Mouse (Mus musculus): Measurements from ENCODE around the gene Nfasc. TPM values are rescaled to one million over a fixed set of nuclear protein-coding genes. Genes with fewer than 3 reads are reported as not detected.

The Nfasc gene
- polyA plus RNA-seq, 1 experiment from 2014 or later = 0.24 TPM

DNA sequence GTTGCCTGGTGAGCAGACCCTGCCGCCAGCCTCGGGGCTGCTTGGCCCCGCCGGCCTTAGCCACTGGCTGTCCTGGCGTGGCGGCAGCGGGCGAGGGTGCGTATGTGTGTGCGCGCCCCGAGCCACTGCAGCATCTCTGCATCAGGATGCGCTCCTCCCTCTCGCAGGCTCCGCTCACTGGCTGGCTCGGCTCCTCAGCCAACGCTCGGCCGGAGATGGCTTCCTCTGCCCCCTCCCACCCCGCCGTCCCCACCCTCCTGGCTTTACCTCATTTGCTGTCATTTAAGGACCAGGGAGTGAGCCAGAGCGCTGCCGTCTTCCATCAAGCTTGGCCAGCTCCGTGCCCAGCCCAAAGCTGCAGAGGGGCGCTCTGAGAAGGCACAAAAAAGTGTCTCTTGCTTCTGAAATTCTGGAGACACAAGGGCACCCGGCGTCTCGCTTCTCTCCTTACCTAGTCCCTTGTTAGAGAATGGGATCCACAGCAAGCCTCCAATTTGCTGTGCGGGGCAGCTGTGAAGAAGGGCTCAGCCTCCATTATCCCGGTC is 198.8 kb downstream of the Nfasc start, which contains the start of gene Cntn2:
Cntn2 (minus strand) TSS at position 495 of the 545 bp plus-strand sequence.
- no peaks in the 10 kb centered on the region for H3K9me3 ChIP-seq (replicated peaks; ENCODE audit: control insufficient read depth, low read length)
- H3K4me2 ChIP-seq = peak within 1 kb of the TSS; percentile 43
- ATAC-seq (replicated peaks; ENCODE audit: insufficient number of reproducible peaks, low FRiP score, low TSS enrichment) = no peak
- H3K4me3 ChIP-seq (ENCODE audit: low read depth, low read length) = peak within 1 kb of the TSS; percentile 30
- H3K4me1 ChIP-seq (ENCODE audit: control insufficient read depth, insufficient read depth, low read length) = peaks cover 13% of the 10 kb centered on the region
- H3K27me3 ChIP-seq (ENCODE audit: control insufficient read depth, insufficient read depth, low read length) = peaks cover 75% of the 10 kb centered on the region
- no peak within 1 kb of the TSS for H3K27ac ChIP-seq (ENCODE audit: low read depth, low read length)
- H3K36me3 ChIP-seq (ENCODE audit: control insufficient read depth, insufficient read depth, low read length) = no peaks in the 10 kb centered on the region
- no peak within 1 kb of the TSS for H3K9ac ChIP-seq (ENCODE audit: low read depth, low read length)
- WGBS (ENCODE audit: insufficient replicate concordance) = 2% methylated on average over 30 of the region's 30 CpGs

DNA sequence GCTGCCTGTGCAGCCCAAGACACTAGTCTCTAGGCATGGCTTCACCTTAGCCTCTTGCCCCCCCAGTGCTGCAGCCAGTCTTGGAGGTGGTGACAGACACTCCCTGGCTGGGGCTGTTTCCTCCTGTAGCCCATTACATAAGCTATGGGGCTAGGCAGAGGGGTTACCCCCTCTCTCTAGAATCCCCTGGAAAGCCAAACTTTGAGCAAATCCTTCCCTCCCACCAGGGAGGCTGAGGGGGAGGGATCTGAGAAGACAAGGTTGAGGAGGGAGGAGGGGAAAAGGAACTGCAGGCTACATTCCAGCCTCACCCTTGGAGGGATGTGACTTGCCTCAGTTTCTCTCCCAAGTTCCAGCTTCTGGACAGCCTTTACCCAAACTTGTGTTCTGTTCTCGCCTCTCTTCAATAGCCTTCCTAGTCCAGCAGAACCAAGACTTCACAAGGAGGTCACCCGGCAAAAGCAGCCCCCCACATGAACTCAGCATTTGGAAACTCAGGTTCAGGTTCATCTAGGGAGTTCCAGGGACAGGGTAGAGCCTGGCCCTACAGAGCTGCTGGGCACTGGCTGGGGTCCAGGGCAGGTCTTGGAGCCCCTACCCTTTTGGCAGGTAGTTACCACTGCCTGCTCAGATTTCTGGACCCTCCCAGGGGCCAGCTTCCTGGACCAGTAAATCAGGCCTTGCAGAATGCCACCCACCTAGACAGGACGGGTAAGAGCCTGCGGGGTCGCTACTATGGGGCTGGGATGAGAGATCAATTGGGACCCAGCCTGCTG is 199.6 kb downstream of the Nfasc start:
- peak overlapping the region; percentile 43; the same call in 1 of the 2 replicates for H3K4me2 ChIP-seq
- H3K36me3 ChIP-seq (ENCODE audit: control insufficient read depth, insufficient read depth, low read length) = no peaks in the 10 kb centered on the region
- no peaks in the 10 kb centered on the region for H3K9me3 ChIP-seq (replicated peaks; ENCODE audit: control insufficient read depth, low read length)
- peaks cover 13% of the 10 kb centered on the region for H3K4me1 ChIP-seq (ENCODE audit: control insufficient read depth, insufficient read depth, low read length)
- H3K27me3 ChIP-seq (ENCODE audit: control insufficient read depth, insufficient read depth, low read length) = peaks cover 76% of the 10 kb centered on the region
- no peak overlapping the region for H3K9ac ChIP-seq (ENCODE audit: low read depth, low read length)
- no peak overlapping the region for H3K27ac ChIP-seq (ENCODE audit: low read depth, low read length)
- 13% methylated on average over 5 of the region's 5 CpGs for WGBS (ENCODE audit: insufficient replicate concordance)
- ATAC-seq (replicated peaks; ENCODE audit: insufficient number of reproducible peaks, low FRiP score, low TSS enrichment) = no peak
- no peak overlapping the region; the same call in 1 of the 2 replicates for H3K4me3 ChIP-seq (ENCODE audit: low read depth, low read length)

DNA sequence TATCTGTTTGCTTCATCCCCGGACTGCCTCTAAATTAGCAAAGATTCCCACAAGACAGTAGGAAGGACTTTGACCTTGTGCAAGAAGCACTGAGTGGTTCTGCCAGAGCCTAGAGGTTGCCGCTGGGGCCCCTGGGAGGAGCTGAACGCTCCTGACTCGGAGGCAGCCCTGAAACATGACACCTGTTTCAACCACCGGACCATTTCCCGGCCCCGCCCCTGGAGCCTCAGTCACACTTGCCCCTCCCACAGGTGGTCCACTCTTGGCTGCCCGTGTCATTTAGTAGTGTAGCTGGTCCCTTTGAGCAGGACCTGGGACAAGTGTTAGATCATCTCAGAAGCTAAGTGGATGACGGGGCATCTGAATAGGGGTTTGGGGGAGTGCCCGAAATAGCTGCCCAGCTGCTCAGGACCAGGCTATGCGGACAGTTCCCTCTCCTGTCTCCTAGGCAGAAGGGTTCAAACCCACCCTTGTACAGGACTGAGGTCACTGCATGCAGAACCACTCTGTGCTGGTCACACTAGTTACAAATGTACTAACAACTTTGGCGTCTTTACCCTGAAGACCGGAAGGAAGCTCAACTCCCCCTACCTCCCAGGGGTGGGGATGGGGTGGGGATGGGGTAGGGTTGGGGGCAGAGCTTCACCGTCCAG is 200.3 kb downstream of the Nfasc start:
- Histone ChIP-seq H3K4me1 (ENCODE audit: control insufficient read depth, insufficient read depth, low read length) (peaks cover 13% of the 10 kb centered on the region), H3K36me3 (ENCODE audit: control insufficient read depth, insufficient read depth, low read length) (no peaks in the 10 kb centered on the region), H3K4me3 (ENCODE audit: low read depth, low read length) (no peak overlapping the region), H3K9me3 (replicated peaks; ENCODE audit: control insufficient read depth, low read length) (no peaks in the 10 kb centered on the region), H3K4me2 (no peak overlapping the region; the same call in 1 of the 2 replicates), H3K27me3 (ENCODE audit: control insufficient read depth, insufficient read depth, low read length) (peaks cover 80% of the 10 kb centered on the region), H3K27ac (ENCODE audit: low read depth, low read length) (no peak overlapping the region), H3K9ac (ENCODE audit: low read depth, low read length) (no peak overlapping the region)
- 4% methylated on average over 14 of the region's 14 CpGs for WGBS (ENCODE audit: insufficient replicate concordance)
- ATAC-seq (replicated peaks; ENCODE audit: insufficient number of reproducible peaks, low FRiP score, low TSS enrichment) = 0 out of 2 replicates have a peak, but pooled peaks have one; percentile 55

DNA sequence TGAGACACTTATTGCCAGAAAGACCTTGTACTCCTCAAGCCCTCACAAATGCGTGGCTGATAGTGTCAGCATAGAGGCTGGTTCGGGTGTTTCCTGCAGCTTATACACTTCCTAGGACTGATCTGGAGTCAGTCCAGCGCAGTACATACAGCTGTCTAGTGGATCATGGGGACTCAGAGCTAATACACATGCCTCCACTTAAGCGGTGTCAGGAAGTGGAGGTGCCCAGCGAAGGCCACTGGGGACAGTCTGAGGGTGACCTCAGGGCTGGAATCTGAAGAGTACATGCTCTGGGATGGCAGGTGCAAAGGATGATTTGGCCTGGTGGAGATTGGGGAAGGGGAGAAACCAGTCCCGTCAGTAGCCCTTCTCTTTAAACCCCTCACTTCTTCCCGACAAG is 200.9 kb downstream of the Nfasc start:
- Histone ChIP-seq H3K36me3 (ENCODE audit: control insufficient read depth, insufficient read depth, low read length) (no peaks in the 10 kb centered on the region), H3K27me3 (ENCODE audit: control insufficient read depth, insufficient read depth, low read length) (peaks cover 82% of the 10 kb centered on the region), H3K27ac (ENCODE audit: low read depth, low read length) (no peak overlapping the region), H3K9me3 (replicated peaks; ENCODE audit: control insufficient read depth, low read length) (no peaks in the 10 kb centered on the region), H3K9ac (ENCODE audit: low read depth, low read length) (no peak overlapping the region), H3K4me3 (ENCODE audit: low read depth, low read length) (no peak overlapping the region), H3K4me2 (no peak overlapping the region; the same call in 1 of the 2 replicates), H3K4me1 (ENCODE audit: control insufficient read depth, insufficient read depth, low read length) (peaks cover 13% of the 10 kb centered on the region)
- WGBS (ENCODE audit: insufficient replicate concordance) = 39% methylated on average over 7 of the region's 7 CpGs
- no peak for ATAC-seq (replicated peaks; ENCODE audit: insufficient number of reproducible peaks, low FRiP score, low TSS enrichment)

DNA sequence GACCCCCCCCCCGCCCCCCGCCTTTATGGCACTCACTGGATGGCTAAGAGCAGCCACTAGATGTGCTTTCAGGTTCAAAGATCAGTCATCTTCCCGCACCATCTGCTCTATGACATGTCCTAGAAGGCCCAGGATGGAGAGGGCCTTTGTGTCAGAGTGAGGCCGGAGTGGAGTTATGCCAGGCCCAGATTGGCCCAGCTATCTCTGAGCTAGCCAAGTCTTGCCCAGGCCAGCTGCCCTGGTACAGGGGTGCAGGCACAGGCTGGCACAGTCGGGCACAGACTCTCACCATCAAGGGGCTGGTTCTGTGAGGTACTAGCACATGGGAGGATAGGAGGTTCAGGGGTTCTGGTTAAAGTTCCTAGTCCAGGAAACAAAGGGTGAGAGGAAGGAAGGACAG is 203.9 kb downstream of the Nfasc start:
- WGBS (ENCODE audit: insufficient replicate concordance) = 75% methylated on average over 5 of the region's 5 CpGs
- ATAC-seq (replicated peaks; ENCODE audit: insufficient number of reproducible peaks, low FRiP score, low TSS enrichment) = no peak
- peaks cover 85% of the 10 kb centered on the region for H3K27me3 ChIP-seq (ENCODE audit: control insufficient read depth, insufficient read depth, low read length)
- H3K9ac ChIP-seq (ENCODE audit: low read depth, low read length) = no peak overlapping the region
- H3K4me1 ChIP-seq (ENCODE audit: control insufficient read depth, insufficient read depth, low read length) = peaks cover 13% of the 10 kb centered on the region
- H3K4me3 ChIP-seq (ENCODE audit: low read depth, low read length) = no peak overlapping the region
- no peaks in the 10 kb centered on the region for H3K36me3 ChIP-seq (ENCODE audit: control insufficient read depth, insufficient read depth, low read length)
- no peak overlapping the region for H3K4me2 ChIP-seq
- no peaks in the 10 kb centered on the region for H3K9me3 ChIP-seq (replicated peaks; ENCODE audit: control insufficient read depth, low read length)
- H3K27ac ChIP-seq (ENCODE audit: low read depth, low read length) = no peak overlapping the region

DNA sequence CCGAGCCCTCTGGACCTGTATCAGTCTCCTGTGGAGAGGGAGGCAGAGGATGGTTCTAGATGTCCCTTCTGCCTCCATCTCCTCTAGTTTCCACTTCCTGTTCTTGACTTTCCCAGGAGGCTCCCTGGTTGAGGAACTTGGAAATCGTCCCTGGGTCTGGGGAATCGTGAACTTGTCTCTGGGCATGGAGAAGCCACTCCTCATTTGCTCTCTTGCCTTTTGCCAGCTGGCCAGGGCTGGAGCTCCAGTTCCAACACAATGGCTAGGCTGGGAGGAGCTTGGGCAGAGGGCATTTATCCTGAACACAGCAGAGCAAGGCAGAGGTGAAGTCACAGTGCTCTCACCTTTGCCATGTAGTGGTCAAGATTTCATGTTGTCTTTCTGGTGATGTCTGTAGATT is 205.2 kb downstream of the Nfasc start:
- H3K4me1 ChIP-seq (ENCODE audit: control insufficient read depth, insufficient read depth, low read length) = peaks cover 8% of the 10 kb centered on the region
- peaks cover 84% of the 10 kb centered on the region for H3K27me3 ChIP-seq (ENCODE audit: control insufficient read depth, insufficient read depth, low read length)
- WGBS (ENCODE audit: insufficient replicate concordance) = 72% methylated on average over 3 of the region's 3 CpGs
- H3K27ac ChIP-seq (ENCODE audit: low read depth, low read length) = no peak overlapping the region
- no peak overlapping the region for H3K4me2 ChIP-seq
- H3K36me3 ChIP-seq (ENCODE audit: control insufficient read depth, insufficient read depth, low read length) = no peaks in the 10 kb centered on the region
- H3K9ac ChIP-seq (ENCODE audit: low read depth, low read length) = no peak overlapping the region
- H3K9me3 ChIP-seq (replicated peaks; ENCODE audit: control insufficient read depth, low read length) = no peaks in the 10 kb centered on the region
- no peak overlapping the region for H3K4me3 ChIP-seq (ENCODE audit: low read depth, low read length)
- ATAC-seq (replicated peaks; ENCODE audit: insufficient number of reproducible peaks, low FRiP score, low TSS enrichment) = no peak

DNA sequence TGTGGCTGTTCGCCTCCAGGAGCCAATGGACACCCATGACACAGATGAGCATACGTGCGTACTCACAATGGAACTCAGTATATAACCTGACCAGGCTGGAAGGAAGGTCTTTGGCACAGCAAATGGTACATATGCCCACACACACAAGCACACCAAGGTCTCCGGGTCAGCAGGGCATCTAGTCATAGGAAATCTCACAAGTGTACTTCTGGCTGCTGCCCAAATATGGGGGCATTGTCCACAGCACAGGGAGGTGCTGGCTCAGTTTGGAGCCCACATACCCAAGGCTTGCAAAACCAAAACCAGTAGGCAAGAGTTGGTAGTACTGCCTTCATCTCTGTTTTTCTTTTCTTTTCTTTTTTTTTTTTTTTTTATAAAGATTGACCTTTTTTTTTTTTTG is 206.1 kb downstream of the Nfasc start:
- Histone ChIP-seq H3K36me3 (ENCODE audit: control insufficient read depth, insufficient read depth, low read length) (no peaks in the 10 kb centered on the region), H3K4me3 (ENCODE audit: low read depth, low read length) (no peak overlapping the region), H3K9me3 (replicated peaks; ENCODE audit: control insufficient read depth, low read length) (no peaks in the 10 kb centered on the region), H3K27me3 (ENCODE audit: control insufficient read depth, insufficient read depth, low read length) (peaks cover 80% of the 10 kb centered on the region), H3K27ac (ENCODE audit: low read depth, low read length) (no peak overlapping the region), H3K4me1 (ENCODE audit: control insufficient read depth, insufficient read depth, low read length) (peaks cover 6% of the 10 kb centered on the region; the same call in 1 of the 2 replicates), H3K4me2 (no peak overlapping the region), H3K9ac (ENCODE audit: low read depth, low read length) (no peak overlapping the region)
- WGBS (ENCODE audit: insufficient replicate concordance) = 84% methylated on average over 4 of the region's 4 CpGs
- no peak for ATAC-seq (replicated peaks; ENCODE audit: insufficient number of reproducible peaks, low FRiP score, low TSS enrichment)

DNA sequence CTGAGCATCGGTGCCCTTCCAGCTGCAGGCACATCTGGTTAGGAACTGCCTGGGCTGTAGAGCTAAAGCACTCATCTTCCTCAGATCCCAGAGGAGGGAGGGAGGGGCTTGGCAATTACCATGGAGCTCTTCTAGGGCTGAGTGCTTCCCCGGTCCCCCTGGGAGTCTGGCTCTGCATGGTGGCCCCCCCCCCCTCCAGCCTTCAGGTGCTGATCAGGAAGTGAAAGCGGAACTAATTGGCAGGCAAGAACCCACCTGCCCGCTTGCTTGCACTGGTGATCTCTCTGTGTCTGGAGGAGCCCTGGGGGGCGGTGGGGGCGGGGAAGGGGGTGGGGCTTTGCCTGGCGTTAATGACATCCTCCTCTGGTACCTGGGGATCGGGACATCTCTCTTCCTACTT is 207.8 kb downstream of the Nfasc start:
- ATAC-seq (replicated peaks; ENCODE audit: insufficient number of reproducible peaks, low FRiP score, low TSS enrichment) = no peak
- Histone ChIP-seq H3K4me2 (no peak overlapping the region), H3K9ac (ENCODE audit: low read depth, low read length) (no peak overlapping the region), H3K27me3 (ENCODE audit: control insufficient read depth, insufficient read depth, low read length) (peaks cover 66% of the 10 kb centered on the region), H3K36me3 (ENCODE audit: control insufficient read depth, insufficient read depth, low read length) (no peaks in the 10 kb centered on the region), H3K4me1 (ENCODE audit: control insufficient read depth, insufficient read depth, low read length) (peaks cover 7% of the 10 kb centered on the region; the same call in 1 of the 2 replicates), H3K4me3 (ENCODE audit: low read depth, low read length) (no peak overlapping the region), H3K27ac (ENCODE audit: low read depth, low read length) (no peak overlapping the region), H3K9me3 (replicated peaks; ENCODE audit: control insufficient read depth, low read length) (no peaks in the 10 kb centered on the region)
- 3% methylated on average over 8 of the region's 8 CpGs for WGBS (ENCODE audit: insufficient replicate concordance)

Data from heart, embryonic 11.5 days (tissue).